Comparison of ENCODE assay signal across 8 mouse cellular contexts in genomic region chr19:28165901-28166361, GRCm38 (mm10).
A peak's percentile ranks its signal among the peaks of the same experiment; 100 is the strongest.
DNase-seq lines count a peak whose midpoint lies in the region; ATAC-seq lines count a peak whose summit lies in the region.

No protein-coding gene starts in this region.

- H3K4me3 ChIP-seq in midbrain, embryonic 12.5 days: no peak overlapping the region
- no peak overlapping the region for H3K4me3 ChIP-seq in stomach, embryonic 14.5 days (ENCODE audit: low read depth, low read length)

- no peak overlapping the region for H3K4me2 ChIP-seq in midbrain, embryonic 12.5 days (replicated peaks)
- H3K4me2 ChIP-seq in stomach, embryonic 14.5 days (replicated peaks; ENCODE audit: low read depth, low read length): peak overlapping the region; percentile 30

- intact Hi-C loops in left cerebral cortex, postnatal 14 days (cut with DNase I): loop anchor here (10.0 kb wide), 4 partner anchors 459 to 721 kb away; no protein-coding TSS in a partner anchor

- 37% methylated on average over 15 of the region's 15 CpGs for WGBS in midbrain, embryonic 12.5 days
- WGBS in stomach, embryonic 14.5 days: 37% methylated on average over 15 of the region's 15 CpGs

- no peak overlapping the region for H3K27ac ChIP-seq in midbrain, embryonic 12.5 days (replicated peaks)
- H3K27ac ChIP-seq in stomach, embryonic 14.5 days (ENCODE audit: low read length): no peak overlapping the region

- DNase-seq in CD4-positive, CD25-positive, alpha-beta regulatory T cell, adult 2 months (ENCODE audit: low read depth, low spot score): peak; percentile 1
- DNase-seq in embryo, embryonic 11.5 days (ENCODE audit: low read depth, low spot score): peak; percentile 49
- DNase-seq in heart, adult 18-20 months: peak; percentile 36 to 79
- peak; percentile 66 for DNase-seq in kidney, adult 11 months
- DNase-seq in left cerebral cortex, postnatal 14 days (ENCODE audit: low spot score in 2 of 2): peak; percentile 79 to 83

- no peaks in the 10 kb centered on the region for H3K36me3 ChIP-seq in midbrain, embryonic 12.5 days
- H3K36me3 ChIP-seq in stomach, embryonic 14.5 days (ENCODE audit: control insufficient read depth, insufficient read depth, low read length): no peaks in the 10 kb centered on the region

- H3K9ac ChIP-seq in midbrain, embryonic 12.5 days (replicated peaks): no peak overlapping the region
- no peak overlapping the region for H3K9ac ChIP-seq in stomach, embryonic 14.5 days (replicated peaks; ENCODE audit: low read depth, low read length)

- no peaks in the 10 kb centered on the region for H3K9me3 ChIP-seq in midbrain, embryonic 12.5 days
- H3K9me3 ChIP-seq in stomach, embryonic 14.5 days (ENCODE audit: control insufficient read depth, low read depth, low read length): no peaks in the 10 kb centered on the region

- ATAC-seq in CD4-positive, CD25-positive, alpha-beta regulatory T cell, adult 4 months: no peak
- peak; percentile 79 for ATAC-seq in midbrain, embryonic 12.5 days (ENCODE audit: low FRiP score, low read depth)
- ATAC-seq in stomach, embryonic 14.5 days (ENCODE audit: insufficient number of reproducible peaks, insufficient read depth, low FRiP score, low read depth): peak; percentile 82; the same call in 1 of the 2 replicates

- peaks cover 22% of the 10 kb centered on the region for H3K27me3 ChIP-seq in midbrain, embryonic 12.5 days
- H3K27me3 ChIP-seq in stomach, embryonic 14.5 days (ENCODE audit: control insufficient read depth, insufficient read depth, low read length): no peaks in the 10 kb centered on the region

- H3K4me1 ChIP-seq in midbrain, embryonic 12.5 days: peaks cover 3% of the 10 kb centered on the region; the same call in 1 of the 2 replicates
- H3K4me1 ChIP-seq in stomach, embryonic 14.5 days (ENCODE audit: control insufficient read depth, insufficient read depth, low read length): no peaks in the 10 kb centered on the region

Comparison
In these comparisons a context has a peak if more than half of its experiments do, and no peak if none do; other contexts are left out.
1. DNase-seq: peak in every context shown above with its lines; median percentile 81 in left cerebral cortex, postnatal 14 days; 66 in kidney, adult 11 months; 58 in heart, adult 18-20 months; 49 in embryo, embryonic 11.5 days; 1 in CD4-positive, CD25-positive, alpha-beta regulatory T cell, adult 2 months.